Mouse (Mus musculus) neural tube, embryonic 11.5 days (tissue): ENCODE results near the gene Mrs2. TPM values are rescaled to one million over a fixed set of nuclear protein-coding genes. Genes with fewer than 3 reads are reported as not detected.
A peak's percentile ranks its signal among the peaks of the same experiment; 100 is the strongest.

Experiments used
- ATAC-seq: fragments of 200-750 bp; cut with Nextera tagmentation; 2 replicates; pipeline ENCODE4 v1.8.0; 2017; ENCODE audit warnings: moderate number of reproducible peaks, mild to moderate bottlenecking, moderate TSS enrichment, moderate library complexity; ENCODE audit not compliant: insufficient read depth, low FRiP score, low TSS enrichment
- DNase-seq: peaks from one replicate; pipeline ENCODE4 v3.0.0-alpha.2; 2015; ENCODE audit warnings: low spot score
- H3K27ac ChIP-seq: fragments of 300-500 bp; sonication (generic); 2 replicates; pipeline ENCODE4 v1.5.1; 2014; ENCODE audit warnings: low read depth, mild to moderate bottlenecking, low read length
- H3K27me3 ChIP-seq: fragments of 300-500 bp; sonication (generic); 2 replicates; pipeline ENCODE4 v1.6.1; 2014; ENCODE audit warnings: mild to moderate bottlenecking, low read length, mixed read lengths; ENCODE audit not compliant: control insufficient read depth, insufficient read depth
- H3K36me3 ChIP-seq: fragments of 300-500 bp; sonication (generic); 2 replicates; pipeline ENCODE4 v1.6.1; 2014; ENCODE audit warnings: mild to moderate bottlenecking, low read length, moderate library complexity, mixed read lengths; ENCODE audit not compliant: control insufficient read depth, insufficient read depth
- H3K4me1 ChIP-seq: fragments of 300-500 bp; sonication (generic); 2 replicates; pipeline ENCODE4 v1.6.1; 2014; ENCODE audit warnings: low read length, mixed read lengths; ENCODE audit not compliant: control insufficient read depth, insufficient read depth
- H3K4me2 ChIP-seq: fragments of 300-500 bp; sonication (generic); 2 replicates; pipeline ENCODE4 v1.6.1; 2014; ENCODE audit warnings: low read depth, mild to moderate bottlenecking, moderate library complexity
- H3K4me3 ChIP-seq: fragments of 300-500 bp; sonication (generic); 2 replicates; pipeline ENCODE4 v1.5.1; 2014; ENCODE audit warnings: low read depth, low read length
- H3K9ac ChIP-seq: fragments of 300-500 bp; sonication (generic); 2 replicates; pipeline ENCODE4 v1.6.1; 2014; ENCODE audit warnings: mild to moderate bottlenecking, low read length
- H3K9me3 ChIP-seq: fragments of 300-500 bp; sonication (generic); 2 replicates; pipeline ENCODE4 v1.6.1; 2016; ENCODE audit warnings: low read length; ENCODE audit not compliant: control insufficient read depth
- WGBS: fragments of 180-500 bp; shearing (Covaris S2); extraction: QIAGEN DNeasy Blood & Tissue Kit; methylation state at CpG from one replicate; pipeline ENCODE4 v1.1.7; 2014; 5-methylcytosine and 5-hydroxymethylcytosine counted together
- polyA plus RNA-seq: library from polyadenylated mRNA; unstranded; fragments of >200 nt; fragmentation: Nextera tagmentation; extraction: Ambion mirVana; gene quantifications from 2 replicates; pipeline ENCODE4 v1.2.1, GENCODE M21; 2014

Mrs2 gene
- polyA plus RNA-seq, 1 experiment from 2014 or later = 34.1 TPM

- H3K4me3 ChIP-seq = no peak overlapping the region; the same call in 1 of the 2 replicates
- no peaks in the 10 kb centered on the region for H3K4me1 ChIP-seq
- H3K9ac ChIP-seq = no peak overlapping the region
- H3K36me3 ChIP-seq = no peaks in the 10 kb centered on the region
- H3K4me2 ChIP-seq = peak overlapping the region; percentile 21
- ATAC-seq (no peak), DNase-seq (no peak)
- no peaks in the 10 kb centered on the region for H3K9me3 ChIP-seq
- 36% methylated on average over 5 of the region's 5 CpGs for WGBS
- H3K27me3 ChIP-seq = no peaks in the 10 kb centered on the region
- H3K27ac ChIP-seq = no peak overlapping the region
Measured at GRCm38 (mm10) chr13:24965846-24966201, 54.4 kb downstream of the Mrs2 start.

DNA sequence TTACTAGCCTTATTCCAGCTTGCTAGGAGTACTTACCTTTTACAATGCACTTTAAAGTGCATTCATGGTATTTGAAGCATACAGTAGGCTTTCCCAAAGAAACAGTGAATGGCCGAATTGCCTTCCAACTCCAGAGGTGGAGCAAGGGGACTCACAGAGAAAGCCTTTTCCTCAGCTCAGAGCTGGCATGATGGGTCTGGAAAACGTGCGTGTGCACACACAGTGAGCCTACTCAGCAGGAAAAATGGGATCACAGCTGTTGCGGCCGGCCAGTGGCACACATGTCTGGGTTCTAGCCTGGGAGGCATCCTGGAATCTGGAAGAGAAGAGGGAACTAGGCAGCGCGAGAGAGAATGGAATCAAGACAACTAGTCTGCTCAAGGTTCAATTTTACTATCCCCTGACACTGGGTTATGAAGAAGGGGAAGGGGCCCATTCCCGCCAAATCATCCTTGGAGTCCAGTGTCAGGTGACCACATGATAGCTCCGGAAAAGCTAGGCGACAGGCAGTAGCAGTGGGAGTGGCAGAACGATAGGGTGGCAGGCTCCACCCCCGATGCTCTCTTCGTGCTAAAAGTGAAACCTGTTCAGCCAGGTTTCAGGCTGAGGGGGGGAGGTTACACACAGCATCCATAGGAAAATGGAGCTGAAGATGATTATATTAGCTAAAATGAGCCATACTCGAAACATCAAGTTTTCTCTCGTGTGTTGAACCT is 54.9 kb downstream of the Mrs2 start:
- Histone ChIP-seq H3K4me3 (no peak overlapping the region; the same call in 1 of the 2 replicates), H3K4me1 (no peaks in the 10 kb centered on the region), H3K27ac (no peak overlapping the region), H3K4me2 (peak overlapping the region; percentile 21), H3K27me3 (no peaks in the 10 kb centered on the region), H3K36me3 (no peaks in the 10 kb centered on the region), H3K9ac (no peak overlapping the region), H3K9me3 (no peaks in the 10 kb centered on the region)
- WGBS = 22% methylated on average over 15 of the region's 15 CpGs
- DNase-seq (no peak), ATAC-seq (no peak)

- DNase-seq = no peak
- Histone ChIP-seq H3K4me3 (no peak overlapping the region), H3K27me3 (no peaks in the 10 kb centered on the region), H3K9ac (no peak overlapping the region), H3K36me3 (no peaks in the 10 kb centered on the region), H3K4me2 (no peak overlapping the region), H3K9me3 (no peaks in the 10 kb centered on the region), H3K27ac (no peak overlapping the region), H3K4me1 (no peaks in the 10 kb centered on the region)
- no peak for ATAC-seq
- 85% methylated on average over 8 of the region's 8 CpGs for WGBS
Measured at GRCm38 (mm10) chr13:24962119-24962518, 58.1 kb downstream of the Mrs2 start.

GRCm38 (mm10) chr13:24960084-24960483 is 60.1 kb downstream of the Mrs2 start:
- H3K4me1 ChIP-seq = no peaks in the 10 kb centered on the region
- H3K9me3 ChIP-seq = no peaks in the 10 kb centered on the region
- no peak overlapping the region for H3K27ac ChIP-seq
- no peaks in the 10 kb centered on the region for H3K36me3 ChIP-seq
- no peak overlapping the region for H3K9ac ChIP-seq
- no peak overlapping the region for H3K4me3 ChIP-seq
- H3K27me3 ChIP-seq = no peaks in the 10 kb centered on the region
- 85% methylated on average over 3 of the region's 3 CpGs for WGBS
- DNase-seq = no peak
- no peak overlapping the region for H3K4me2 ChIP-seq
- no peak for ATAC-seq

DNA sequence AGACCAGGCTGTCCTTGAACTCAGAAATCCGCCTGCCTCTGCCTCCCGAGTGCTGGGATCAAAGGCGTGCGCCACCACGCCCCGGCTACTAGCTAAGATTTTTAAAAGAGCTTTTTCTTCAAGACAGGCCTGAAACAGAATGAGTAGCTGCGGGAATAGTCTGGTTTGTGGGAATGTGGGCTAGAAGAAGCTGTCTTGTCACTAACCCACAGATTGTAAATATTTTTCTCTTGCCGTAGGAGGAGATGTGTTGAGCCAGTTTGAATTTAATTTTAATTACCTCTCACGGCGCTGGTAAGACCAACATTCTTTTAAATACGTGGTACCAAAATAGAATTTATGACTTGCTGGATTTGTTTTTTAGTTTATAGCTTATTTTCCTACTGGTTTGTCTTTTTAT is 61.5 kb downstream of the Mrs2 start:
- ATAC-seq (no peak), DNase-seq (no peak)
- Histone ChIP-seq H3K9me3 (no peaks in the 10 kb centered on the region), H3K27me3 (no peaks in the 10 kb centered on the region), H3K4me2 (no peak overlapping the region), H3K4me1 (no peaks in the 10 kb centered on the region), H3K36me3 (no peaks in the 10 kb centered on the region), H3K27ac (no peak overlapping the region), H3K9ac (no peak overlapping the region), H3K4me3 (no peak overlapping the region)
- 90% methylated on average over 11 of the region's 11 CpGs for WGBS

DNA sequence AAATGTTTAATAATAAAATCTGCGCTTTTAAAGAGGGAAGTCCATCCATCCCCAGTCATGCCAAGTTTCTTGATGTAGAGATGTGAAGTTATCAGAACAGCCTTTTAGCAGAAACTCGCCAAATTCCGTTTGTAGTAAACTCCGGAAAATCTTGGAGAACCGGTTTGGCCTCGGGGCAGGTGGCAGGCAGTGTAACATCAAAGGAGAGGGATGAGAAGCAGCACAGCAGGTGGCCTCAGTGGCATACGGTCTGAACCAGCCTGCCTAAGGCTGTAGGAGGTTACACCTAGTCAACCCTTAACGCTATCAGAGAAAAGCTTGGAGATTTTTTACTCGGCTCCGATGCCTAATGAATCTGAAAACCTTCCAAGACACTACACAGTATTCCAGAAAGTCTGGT is 64.7 kb downstream of the Mrs2 start:
- Histone ChIP-seq H3K4me1 (no peaks in the 10 kb centered on the region), H3K4me3 (no peak overlapping the region), H3K36me3 (no peaks in the 10 kb centered on the region), H3K9me3 (no peaks in the 10 kb centered on the region), H3K27me3 (no peaks in the 10 kb centered on the region), H3K9ac (no peak overlapping the region), H3K4me2 (no peak overlapping the region), H3K27ac (no peak overlapping the region)
- WGBS = 11% methylated on average over 10 of the region's 10 CpGs
- no peak for DNase-seq
- no peak for ATAC-seq

DNA sequence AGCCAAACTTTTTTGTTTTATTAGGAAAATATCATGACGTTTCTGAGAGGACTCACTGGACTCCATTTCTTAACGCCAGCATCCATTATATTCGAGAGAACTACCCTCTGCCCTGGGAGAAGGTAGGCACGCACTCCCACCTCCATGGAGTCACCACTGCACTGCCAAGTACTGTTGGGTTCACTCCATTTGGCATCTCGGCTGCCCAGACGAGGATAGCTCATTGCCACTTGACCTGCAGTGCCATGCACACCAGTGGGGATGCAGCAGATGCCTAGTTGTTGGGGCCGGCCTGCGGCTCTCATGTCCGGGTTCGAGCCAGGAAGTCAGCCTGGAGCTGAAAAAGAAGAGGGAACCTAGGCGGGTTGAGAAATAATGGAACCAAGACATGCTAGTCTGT is 65.1 kb downstream of the Mrs2 start:
- 43% methylated on average over 11 of the region's 11 CpGs for WGBS

DNA sequence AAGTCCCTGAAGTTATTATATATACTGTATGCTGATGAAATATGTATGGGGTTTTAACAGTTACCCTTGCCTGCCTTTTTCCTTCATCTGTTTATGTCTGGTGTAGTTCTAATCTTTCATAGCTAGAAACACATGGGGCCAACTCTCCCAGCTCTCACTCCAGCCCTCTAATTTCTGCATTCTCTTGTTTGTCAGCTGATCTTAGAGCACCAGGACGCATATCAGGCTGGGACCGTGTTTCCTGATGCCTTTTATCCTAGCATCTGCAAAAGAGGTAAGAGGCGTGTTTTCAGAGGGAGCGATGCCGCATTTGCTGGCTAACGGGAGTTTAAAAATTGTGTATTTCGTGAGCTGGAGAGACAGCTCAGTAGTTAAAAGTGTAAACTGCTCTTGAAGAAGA is 67.5 kb downstream of the Mrs2 start:
- H3K36me3 ChIP-seq = no peaks in the 10 kb centered on the region
- no peaks in the 10 kb centered on the region for H3K9me3 ChIP-seq
- 86% methylated on average over 7 of the region's 7 CpGs for WGBS
- H3K27ac ChIP-seq = no peak overlapping the region
- H3K4me1 ChIP-seq = no peaks in the 10 kb centered on the region
- H3K27me3 ChIP-seq = no peaks in the 10 kb centered on the region
- no peak overlapping the region for H3K4me2 ChIP-seq
- no peak for DNase-seq
- H3K9ac ChIP-seq = no peak overlapping the region
- no peak overlapping the region for H3K4me3 ChIP-seq
- no peak for ATAC-seq

More for the DNA sequence above, 65.1 kb downstream of the Mrs2 start:
- no peak overlapping the region for H3K4me2 ChIP-seq
- ATAC-seq (no peak), DNase-seq (no peak)
- H3K9me3 ChIP-seq = no peaks in the 10 kb centered on the region
- no peak overlapping the region for H3K9ac ChIP-seq
- H3K36me3 ChIP-seq = no peaks in the 10 kb centered on the region
- H3K4me1 ChIP-seq = no peaks in the 10 kb centered on the region
- H3K27me3 ChIP-seq = no peaks in the 10 kb centered on the region
- no peak overlapping the region for H3K4me3 ChIP-seq
- H3K27ac ChIP-seq = no peak overlapping the region

DNA sequence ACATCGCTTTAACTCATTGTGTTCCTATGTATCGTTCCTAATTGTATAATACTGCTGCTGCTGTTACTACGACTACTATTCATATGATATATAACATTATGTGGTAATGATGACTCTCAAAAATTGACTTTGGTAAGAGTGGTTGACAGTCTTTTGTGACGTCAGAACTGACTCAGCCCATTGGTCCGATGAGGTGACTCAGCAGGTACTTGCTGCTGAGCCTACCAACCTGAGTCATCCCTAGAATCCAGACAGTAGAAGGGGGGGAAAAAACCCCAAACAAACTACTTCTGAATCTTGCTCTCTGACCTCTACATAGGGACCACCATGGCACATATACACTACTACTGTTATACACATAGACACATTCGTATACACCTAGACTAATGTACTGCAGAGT is 71.3 kb downstream of the Mrs2 start:
- Histone ChIP-seq H3K36me3 (no peaks in the 10 kb centered on the region), H3K27me3 (no peaks in the 10 kb centered on the region), H3K9me3 (no peaks in the 10 kb centered on the region), H3K4me2 (no peak overlapping the region), H3K4me3 (no peak overlapping the region), H3K9ac (no peak overlapping the region), H3K4me1 (0 out of 2 replicates have a peak, but pooled peaks cover 2% of the 10 kb centered on the region), H3K27ac (no peak overlapping the region)
- no peak for DNase-seq
- 92% methylated on average over 6 of the region's 6 CpGs for WGBS
- no peak for ATAC-seq
